Mouse (Mus musculus) embryonic fibroblast, embryonic 13.5 days (primary cell): ENCODE measurements around the gene Zfp652.

Experiments used
- CTCF ChIP-seq: IDR thresholded peaks from 2 replicates; pipeline ENCODE4 v1.5.1; 2011; ENCODE audit warnings: mild to moderate bottlenecking, control low read depth, low read length, moderate library complexity, borderline replicate concordance; ENCODE audit not compliant: insufficient read depth
- POLR2A ChIP-seq: IDR thresholded peaks from 2 replicates; pipeline ENCODE4 v1.6.1; 2011; ENCODE audit warnings: low read depth, mild to moderate bottlenecking, control low read depth, low read length, moderate library complexity

GRCm38 (mm10) chr11:95762996-95763395 is 50.5 kb downstream of the Zfp652 start:
- TF ChIP-seq CTCF: no peak
- TF ChIP-seq POLR2A: no peak
